Mouse (Mus musculus) small intestine, adult 2 months (tissue): ENCODE results near the gene Ndrg3.

ENCODE experiments used
- CTCF ChIP-seq: fragments of 200-500 bp; IDR thresholded peaks from 2 replicates; pipeline ENCODE4 v1.5.1; 2012; ENCODE audit warnings: low read depth, mild to moderate bottlenecking, control low read depth, inconsistent platforms, low read length, moderate library complexity, mixed read lengths; ENCODE audit not compliant: insufficient replicate concordance, insufficient read length; ENCODE audit errors: extremely low read depth
- POLR2A ChIP-seq: fragments of 200-500 bp; IDR thresholded peaks from 2 replicates; pipeline ENCODE4 v1.6.1; 2012; ENCODE audit warnings: low read depth, mild to moderate bottlenecking, control low read depth, inconsistent platforms, low read length, moderate library complexity

DNA sequence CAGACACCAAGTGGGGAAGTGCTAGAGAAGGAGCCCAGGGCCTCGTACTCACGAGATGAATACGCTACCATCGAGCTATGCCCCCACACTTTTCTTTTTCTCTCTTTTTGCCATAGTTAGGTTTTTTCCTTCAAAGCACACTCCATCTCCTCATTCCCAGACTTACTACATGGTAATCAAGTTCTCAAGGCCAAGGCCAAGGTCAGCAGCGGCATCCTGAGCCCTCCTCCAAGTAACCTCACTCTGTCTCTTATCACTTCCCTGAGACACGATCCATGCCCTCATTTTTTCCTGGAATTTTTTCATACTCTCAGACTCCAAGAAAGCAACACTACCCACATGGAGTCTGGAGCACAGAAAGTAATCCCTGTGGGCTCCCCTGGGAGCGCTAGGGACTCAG, 28.0 kb downstream of the Ndrg3 start:
- no peak for TF ChIP-seq POLR2A
- TF ChIP-seq CTCF: no peak
